Mouse (Mus musculus) heart, adult 2 months (tissue): ENCODE results near the gene Prkar1b.

Experiments used
- CTCF ChIP-seq: fragments of 200-600 bp; IDR thresholded peaks from 2 replicates; pipeline ENCODE4 v1.8.1; 2022; ENCODE audit warnings: antibody characterized with exemption, mild to moderate bottlenecking, moderate library complexity
- POLR2A ChIP-seq: fragments of 200-500 bp; IDR thresholded peaks from 2 replicates; pipeline ENCODE4 v1.6.1; 2011; ENCODE audit warnings: mild to moderate bottlenecking, low read depth, low read length, control low read depth; ENCODE audit not compliant: insufficient read depth

DNA sequence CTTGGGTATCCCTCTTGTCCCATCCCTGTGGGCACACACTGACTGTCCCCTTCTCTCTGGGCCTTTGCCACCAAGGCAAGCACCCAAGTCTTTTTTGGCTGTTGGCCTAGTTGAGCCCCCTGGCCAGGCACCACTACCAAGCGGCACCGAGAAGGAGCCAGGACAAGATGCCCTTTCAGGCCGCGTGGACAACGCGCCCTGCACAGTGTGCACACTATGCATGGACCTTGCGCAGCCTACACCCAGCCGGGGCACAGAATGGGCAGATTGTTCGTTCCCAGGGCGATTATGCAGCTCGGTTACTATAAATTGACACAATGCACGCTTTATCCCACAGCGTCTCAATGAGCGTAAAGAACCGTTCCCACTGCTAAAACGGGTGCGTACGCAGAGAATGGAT is 98.5 kb downstream of the Prkar1b start:
- TF ChIP-seq POLR2A (no peak), CTCF (no peak)
